Mouse (Mus musculus) CH12.LX (cell line): ENCODE measurements around the gene AU022252. TPM values are rescaled to one million over a fixed set of nuclear protein-coding genes. Genes with fewer than 3 reads are reported as not detected.
A peak's percentile ranks its signal among the peaks of the same experiment; 100 is the strongest.
"Not testable (repeated sequence)": the region's sequence is repeated elsewhere in the genome, so short reads cannot be mapped to it uniquely, and the experiment has no call there.

Experiments used
- DNase-seq: peaks from one replicate; pipeline ENCODE4 v3.0.0-alpha.2; 2013; ENCODE audit errors: extremely low read depth
- H3K27ac ChIP-seq: 2 replicates; pipeline ENCODE4 v1.5.1; 2012; ENCODE audit warnings: low read depth, mild to moderate bottlenecking, control low read depth, moderate library complexity; ENCODE audit not compliant: insufficient read depth
- H3K27me3 ChIP-seq: replicated peaks from 2 replicates; pipeline ENCODE3; 2012; ENCODE audit warnings: inconsistent platforms
- H3K36me3 ChIP-seq, 2 experiments: replicated peaks in 1 of 2; 2 replicates each; pipeline versions ENCODE3 to v1.6.1; 2012; ENCODE audit warnings: inconsistent platforms in 1 of 2, low read length in 1 of 2, mild to moderate bottlenecking in 1 of 2, mixed read lengths in 1 of 2, moderate library complexity in 1 of 2; ENCODE audit not compliant: control insufficient read depth in 1 of 2, insufficient read depth in 1 of 2
- H3K4me1 ChIP-seq, 2 experiments: 2 replicates each; pipeline ENCODE4 v1.6.1; 2012; ENCODE audit warnings: inconsistent platforms in 1 of 2, moderate library complexity in 1 of 2; ENCODE audit not compliant: insufficient read depth in 2 of 2, control insufficient read depth in 1 of 2
- H3K4me2 ChIP-seq: 2 replicates; pipeline ENCODE4 v1.6.1; 2012; ENCODE audit warnings: low read depth, mild to moderate bottlenecking, control low read depth; ENCODE audit not compliant: poor library complexity, insufficient read depth, severe bottlenecking
- H3K4me3 ChIP-seq, 3 experiments: fragments of 150-350 bp in 1 of 3; sonication (generic) in 1 of 3; replicated peaks in 1 of 3; 2 replicates each; pipeline versions ENCODE3 to v1.5.1; 2011 to 2012; ENCODE audit warnings: low read depth in 2 of 3, low read length in 2 of 3, mild to moderate bottlenecking in 2 of 3, moderate library complexity in 2 of 3, control low read depth in 1 of 3, improper control_type of control experiment in 1 of 3, inconsistent platforms in 1 of 3, mixed read lengths in 1 of 3; ENCODE audit not compliant: poor library complexity in 1 of 3
- H3K79me2 ChIP-seq: replicated peaks from 2 replicates; pipeline ENCODE4 v1.6.1; 2012; ENCODE audit warnings: mild to moderate bottlenecking, moderate library complexity; ENCODE audit not compliant: control insufficient read depth, poor library complexity, insufficient read depth, severe bottlenecking; ENCODE audit errors: extremely low read depth
- H3K9ac ChIP-seq: 2 replicates; pipeline ENCODE4 v1.6.1; 2012; ENCODE audit warnings: low read depth, mild to moderate bottlenecking, control low read depth, moderate library complexity; ENCODE audit not compliant: insufficient read depth
- H3K9me3 ChIP-seq: replicated peaks from 2 replicates; pipeline ENCODE3; 2012; ENCODE audit warnings: low read length, inconsistent platforms, mixed read lengths
- BHLHE40 ChIP-seq: IDR thresholded peaks from 2 replicates; pipeline ENCODE4 v1.6.1; 2011; ENCODE audit warnings: mild to moderate bottlenecking, low read depth, low read length, improper control_type of control experiment
- CHD2 ChIP-seq: IDR thresholded peaks from 2 replicates; pipeline ENCODE4 v1.6.1; 2011; ENCODE audit warnings: low read length, improper control_type of control experiment
- CTCF ChIP-seq, 2 experiments: IDR thresholded peaks in 1 of 2; conservative IDR thresholded peaks in 1 of 2; 2 replicates each; pipeline ENCODE4 v1.5.1; 2011 to 2012; ENCODE audit warnings: low read depth in 2 of 2, low read length in 2 of 2, improper control_type of control experiment in 1 of 2, inconsistent platforms in 1 of 2, mild to moderate bottlenecking in 1 of 2, moderate library complexity in 1 of 2
- E2F4 ChIP-seq: IDR thresholded peaks from 2 replicates; pipeline ENCODE4 v1.6.1; 2011; ENCODE audit warnings: low read depth, low read length, improper control_type of control experiment; ENCODE audit not compliant: insufficient replicate concordance
- ELF1 ChIP-seq: IDR thresholded peaks from 2 replicates; pipeline ENCODE4 v1.6.1; 2014; ENCODE audit warnings: low read depth, mild to moderate bottlenecking, inconsistent platforms, low read length, improper control_type of control experiment
- EP300 ChIP-seq: IDR thresholded peaks from 2 replicates; pipeline ENCODE4 v1.6.1; 2011; ENCODE audit warnings: low read length, improper control_type of control experiment
- HCFC1 ChIP-seq: IDR thresholded peaks from 2 replicates; pipeline ENCODE4 v1.6.1; 2012; ENCODE audit warnings: low read depth, mild to moderate bottlenecking, inconsistent platforms, low read length, improper control_type of control experiment
- IRF4 ChIP-seq: IDR thresholded peaks from 2 replicates; pipeline ENCODE4 v1.6.1; 2014; ENCODE audit warnings: low read depth, mild to moderate bottlenecking, inconsistent platforms, low read length, improper control_type of control experiment
- JUN ChIP-seq: IDR thresholded peaks from 2 replicates; pipeline ENCODE4 v1.6.1; 2011; ENCODE audit warnings: low read depth, mild to moderate bottlenecking, low read length, improper control_type of control experiment, moderate library complexity; ENCODE audit not compliant: insufficient read depth
- JUND ChIP-seq: conservative IDR thresholded peaks from 2 replicates; pipeline ENCODE4 v1.6.1; 2011; ENCODE audit warnings: low read depth, low read length, improper control_type of control experiment
- KAT2A ChIP-seq: IDR thresholded peaks from 2 replicates; pipeline ENCODE4 v1.6.1; 2012; ENCODE audit warnings: low read length, improper control_type of control experiment, inconsistent platforms; ENCODE audit not compliant: insufficient replicate concordance
- MAFK ChIP-seq: IDR thresholded peaks from 2 replicates; pipeline ENCODE4 v1.6.1; 2011; ENCODE audit warnings: low read length, improper control_type of control experiment; ENCODE audit not compliant: insufficient replicate concordance
- MAX ChIP-seq: IDR thresholded peaks from 2 replicates; pipeline ENCODE4 v1.6.1; 2011; ENCODE audit warnings: low read length, improper control_type of control experiment
- MAZ ChIP-seq: IDR thresholded peaks from 2 replicates; pipeline ENCODE4 v1.6.1; 2012; ENCODE audit warnings: low read depth, mild to moderate bottlenecking, inconsistent platforms, low read length, improper control_type of control experiment, moderate library complexity
- MXI1 ChIP-seq: IDR thresholded peaks from 2 replicates; pipeline ENCODE4 v1.6.1; 2011; ENCODE audit warnings: mild to moderate bottlenecking, low read depth, low read length, improper control_type of control experiment
- MYC ChIP-seq: IDR thresholded peaks from 2 replicates; pipeline ENCODE4 v1.6.1; 2011; ENCODE audit warnings: low read depth, mild to moderate bottlenecking, improper control_type of control experiment, low read length
- NELFE ChIP-seq: IDR thresholded peaks from 2 replicates; pipeline ENCODE4 v1.6.1; 2011; ENCODE audit warnings: low read depth, low read length, improper control_type of control experiment
- NRF1 ChIP-seq: IDR thresholded peaks from 2 replicates; pipeline ENCODE4 v1.6.1; 2014; ENCODE audit warnings: low read depth, mild to moderate bottlenecking, inconsistent platforms, low read length, improper control_type of control experiment, moderate library complexity
- PAX5 ChIP-seq: IDR thresholded peaks from 2 replicates; pipeline ENCODE4 v1.6.1; 2012; ENCODE audit warnings: low read length, inconsistent platforms, mixed read lengths
- POLR2A ChIP-seq: IDR thresholded peaks from 2 replicates; pipeline ENCODE4 v1.6.1; 2011; ENCODE audit warnings: low read depth, mild to moderate bottlenecking, improper control_type of control experiment, low read length
- POLR2AphosphoS2 ChIP-seq: IDR thresholded peaks from 2 replicates; pipeline ENCODE4 v1.6.1; 2011; ENCODE audit warnings: low read depth, low read length, improper control_type of control experiment
- RAD21 ChIP-seq: IDR thresholded peaks from 2 replicates; pipeline ENCODE4 v1.6.1; 2011; ENCODE audit warnings: low read depth, mild to moderate bottlenecking, low read length, improper control_type of control experiment, moderate library complexity
- SIN3A ChIP-seq: IDR thresholded peaks from 2 replicates; pipeline ENCODE4 v1.6.1; 2012; ENCODE audit warnings: low read length, improper control_type of control experiment, inconsistent platforms
- SMC3 ChIP-seq: IDR thresholded peaks from 2 replicates; pipeline ENCODE4 v1.6.1; 2011; ENCODE audit warnings: low read depth, low read length, improper control_type of control experiment
- TBP ChIP-seq: conservative IDR thresholded peaks from 2 replicates; pipeline ENCODE4 v1.6.1; 2011; ENCODE audit warnings: low read depth, low read length, improper control_type of control experiment
- TCF12 ChIP-seq: IDR thresholded peaks from 2 replicates; pipeline ENCODE4 v1.6.1; 2014; ENCODE audit warnings: low read depth, mild to moderate bottlenecking, inconsistent platforms, low read length, improper control_type of control experiment
- UBTF ChIP-seq: IDR thresholded peaks from 2 replicates; pipeline ENCODE4 v1.6.1; 2012; ENCODE audit warnings: low read depth, mild to moderate bottlenecking, inconsistent platforms, low read length, improper control_type of control experiment, moderate library complexity
- USF1 ChIP-seq: IDR thresholded peaks from 2 replicates; pipeline ENCODE4 v1.6.1; 2014; ENCODE audit warnings: low read depth, mild to moderate bottlenecking, inconsistent platforms, low read length, improper control_type of control experiment
- USF2 ChIP-seq: conservative IDR thresholded peaks from 2 replicates; pipeline ENCODE4 v1.6.1; 2011; ENCODE audit warnings: low read depth, low read length, improper control_type of control experiment
- ZC3H11A ChIP-seq: IDR thresholded peaks from 2 replicates; pipeline ENCODE4 v1.6.1; 2012; ENCODE audit warnings: low read depth, mild to moderate bottlenecking, inconsistent platforms, low read length, improper control_type of control experiment
- ZKSCAN1 ChIP-seq: IDR thresholded peaks from 2 replicates; pipeline ENCODE4 v1.6.1; 2012; ENCODE audit warnings: low read depth, inconsistent platforms, low read length, improper control_type of control experiment, borderline replicate concordance
- ZMIZ1 ChIP-seq: IDR thresholded peaks from 2 replicates; pipeline ENCODE4 v1.6.1; 2012; ENCODE audit warnings: low read depth, mild to moderate bottlenecking, inconsistent platforms, low read length, improper control_type of control experiment
- dilution Hi-C: fragments of 300-500 bp; cut with MboI; formaldehyde crosslinking; loops from 2 replicates; pipeline ENCODE4 v1.14.3; 2020; ENCODE audit warnings: low sequenced_read_pairs; ENCODE audit not compliant: extremely low pct_unique_long_range_greater_than_20kb, extremely low pct_ligation_motif_present
- in situ Hi-C: fragments of 300-500 bp; cut with MboI; formaldehyde crosslinking; loops from 3 replicates; pipeline ENCODE4 v1.14.3; 2019; ENCODE audit warnings: low sequenced_read_pairs, low pct_ligation_motif_present, low pct_unique_long_range_greater_than_20kb, mixed read lengths
- polyA plus RNA-seq: library from polyadenylated mRNA; unstranded; fragments of >175 nt; gene quantifications from 2 replicates; pipeline ENCODE4 v1.2.1, GENCODE M21; 2012; ENCODE audit warnings: low read depth; ENCODE audit not compliant: insufficient read length
- total RNA-seq, 2 experiments: library from RNA; depleted of rRNA; stranded (reverse); fragments of 300-350 nt in 1 of 2; fragments of >200 nt in 1 of 2; gene quantifications; 2 replicates each; pipeline ENCODE4 v1.2.3; 2012 to 2014

Gene AU022252
- total RNA-seq (2012; rRNA removed) (7.5 and 8.7 TPM in 2 replicates), total RNA-seq (2014; rRNA removed) (12.7 and 13.5 TPM in 2 replicates), polyA plus RNA-seq (15.4 and 18.8 TPM in 2 replicates)

GRCm38 (mm10) chr4:119232410-119233255 is at the start of gene AU022252, which contains the start of gene P3h1:
Gene AU022252 (minus strand): TSS chr4:119232712.
Gene P3h1 (plus strand): TSS chr4:119232915.
- H3K36me3 ChIP-seq = peaks cover 0 to 33% of the 10 kb centered on the region in 2 experiments
- H3K4me2 ChIP-seq = peak within 1 kb of the TSS; percentile 54
- TF ChIP-seq USF1 (no peak), SMC3 (no peak), POLR2AphosphoS2 (peak; percentile 85; the same call in 1 of the 2 replicates), USF2 (no peak), JUND (no peak), ZMIZ1 (peak; percentile 69), ZC3H11A (no peak), PAX5 (no peak), ZKSCAN1 (no peak), E2F4 (no peak), MXI1 (peak; percentile 81), HCFC1 (peak; percentile 57), BHLHE40 (no peak), IRF4 (peak; percentile 32; the same call in 1 of the 2 replicates), NELFE (peak; percentile 88), UBTF (no peak), SIN3A (peak; percentile 79), ELF1 (0 out of 2 replicates have a peak, but pooled peaks have one; percentile 10), EP300 (no peak), NRF1 (peak; percentile 83), MYC (peak; percentile 46; the same call in 1 of the 2 replicates), KAT2A (0 out of 2 replicates have a peak, but pooled peaks have one; percentile 38), MAX (peak; percentile 65; the same call in 1 of the 2 replicates), POLR2A (peak; percentile 96), MAZ (no peak), TBP (0 out of 2 replicates have a peak, but pooled peaks have one; percentile 30), RAD21 (no peak), TCF12 (peak; percentile 68), CHD2 (peak; percentile 54; the same call in 1 of the 2 replicates), CTCF (conservative IDR thresholded peaks at IDR 0.05 in 1 of 2, IDR thresholded peaks at IDR 0.05 in 1 of 2; ENCODE audit: low read depth in 2 of 2, low read length in 2 of 2) (no peak), JUN (no peak), MAFK (no peak)
- H3K4me1 ChIP-seq = peaks cover 8 to 46% of the 10 kb centered on the region in 2 experiments
- H3K79me2 ChIP-seq = no peaks in the 10 kb centered on the region
- in situ Hi-C loops (no loop called here), dilution Hi-C loops (no loop called here)
- no peak within 1 kb of the TSS for H3K27ac ChIP-seq
- peak within 1 kb of the TSS; percentile 83 to 92 (median 88) for H3K4me3 ChIP-seq
- no peaks in the 10 kb centered on the region for H3K27me3 ChIP-seq
- DNase-seq = peak; percentile 100
- H3K9me3 ChIP-seq = no peaks in the 10 kb centered on the region
- peak within 1 kb of the TSS; percentile 52 for H3K9ac ChIP-seq

GRCm38 (mm10) chr4:119278784-119279183 is 46.3 kb upstream of the AU022252 start:
- H3K9ac ChIP-seq, in situ Hi-C loops, dilution Hi-C loops, H3K4me3 ChIP-seq, H3K4me2 ChIP-seq, H3K9me3 ChIP-seq, H3K27ac ChIP-seq, H3K4me1 ChIP-seq, DNase-seq, H3K27me3 ChIP-seq: not testable (repeated sequence)
- peaks cover 31% of the 10 kb centered on the region for H3K79me2 ChIP-seq
- peaks cover 83 to 92% of the 10 kb centered on the region in 2 experiments for H3K36me3 ChIP-seq
